Mouse (Mus musculus) left cerebral cortex, adult 8-10 months (tissue): ENCODE data around the gene 4930535I16Rik. TPM values are rescaled to one million over a fixed set of nuclear protein-coding genes. Genes with fewer than 3 reads are reported as not detected.

Source experiments
- DNase-seq, 2 experiments: peaks; one replicate each; pipeline ENCODE4 v3.0.0; 2022; ENCODE audit warnings: low spot score in 2 of 2
- total RNA-seq, 4 experiments: library from RNA; stranded (reverse); gene quantifications; 2 replicates each; pipeline ENCODE4 v1.2.4; 2022

Gene 4930535I16Rik
- total RNA-seq, 4 experiments from 2014 or later, result not detected

- DNase-seq, result no peak
Observed at GRCm38 (mm10) chr4:123905126-123905668, 12.6 kb downstream of the 4930535I16Rik start.

GRCm38 (mm10) chr4:123904333-123905125 lies 13.3 kb downstream of the 4930535I16Rik start, which contains the start of gene Mycbp:
TSS of gene Mycbp (plus strand) at chr4:123904832.
- DNase-seq, result peak; percentile 97 to 98

- no peak for DNase-seq
Observed at GRCm38 (mm10) chr4:123903432-123903831, 14.4 kb downstream of the 4930535I16Rik start.

GRCm38 (mm10) chr4:123898696-123899095 lies 19.1 kb downstream of the 4930535I16Rik start:
- DNase-seq, result no peak

- DNase-seq, result no peak
Observed at GRCm38 (mm10) chr4:123894295-123894694, 23.5 kb downstream of the 4930535I16Rik start.

GRCm38 (mm10) chr4:123893726-123894125 lies 24.1 kb downstream of the 4930535I16Rik start:
- no peak for DNase-seq

Other genes with a start within 250 kb of the 4930535I16Rik start
- 100 to 1,000 TPM; 214 to 262 (median 235) TPM for gene Macf1, start 233.7 kb downstream of the 4930535I16Rik start, total RNA-seq
- gene Ndufs5, start 199.8 kb downstream of the 4930535I16Rik start, total RNA-seq, result 100 to 1,000 TPM; 156 to 202 (median 174) TPM
- 10 to 100 TPM; 50.2 to 59.8 (median 52.1) TPM for gene Akirin1, start 167.7 kb downstream of the 4930535I16Rik start, total RNA-seq
- gene Rhbdl2, start 130.1 kb downstream of the 4930535I16Rik start, total RNA-seq, result under 1 TPM; 0.40 to 0.94 (median 0.80) TPM
- gene 4933427I04Rik, start 58.3 kb downstream of the 4930535I16Rik start, total RNA-seq, result under 1 TPM in 1 of 4 experiments, not detected in 3; 0.16 TPM
- gene Mycbp, start 13.2 kb downstream of the 4930535I16Rik start, total RNA-seq, result 10 to 100 TPM in 2 of 4 experiments, 1 to 10 TPM in 2; 6.9 to 12.3 (median 9.6) TPM
- gene Rragc, start 576 bp downstream of the 4930535I16Rik start, total RNA-seq, result 10 to 100 TPM; 66.4 to 69.6 (median 67.6) TPM